Mouse (Mus musculus): ENCODE measurements around the gene Rnf157. TPM values are rescaled to one million over a fixed set of nuclear protein-coding genes. Genes with fewer than 3 reads are reported as not detected.
A peak's percentile ranks its signal among the peaks of the same experiment; 100 is the strongest.

Rnf157 gene
- total RNA-seq, 2 experiments from 2014 or later = 200 to 207 TPM

GRCm38 (mm10) chr11:116332232-116332982, 80.4 kb downstream of the Rnf157 start:
- DNase-seq (ENCODE audit: extremely low spot score in 1 of 2, low spot score in 2 of 2) = peak in 1 of 2 experiments; percentile 78
- intact Hi-C loops (cut with DNase I) = no loop called here

GRCm38 (mm10) chr11:116330211-116330518, 82.7 kb downstream of the Rnf157 start:
- intact Hi-C loops (cut with DNase I) = no loop called here
- no peak for DNase-seq (ENCODE audit: extremely low spot score in 1 of 2, low spot score in 2 of 2)

- intact Hi-C loops (cut with DNase I) = no loop called here
- peak in 1 of 2 experiments; percentile 74 for DNase-seq (ENCODE audit: extremely low spot score in 1 of 2, low spot score in 2 of 2)
These were observed 83.3 kb downstream of the Rnf157 start for GRCm38 (mm10) chr11:116329314-116330210.

DNA sequence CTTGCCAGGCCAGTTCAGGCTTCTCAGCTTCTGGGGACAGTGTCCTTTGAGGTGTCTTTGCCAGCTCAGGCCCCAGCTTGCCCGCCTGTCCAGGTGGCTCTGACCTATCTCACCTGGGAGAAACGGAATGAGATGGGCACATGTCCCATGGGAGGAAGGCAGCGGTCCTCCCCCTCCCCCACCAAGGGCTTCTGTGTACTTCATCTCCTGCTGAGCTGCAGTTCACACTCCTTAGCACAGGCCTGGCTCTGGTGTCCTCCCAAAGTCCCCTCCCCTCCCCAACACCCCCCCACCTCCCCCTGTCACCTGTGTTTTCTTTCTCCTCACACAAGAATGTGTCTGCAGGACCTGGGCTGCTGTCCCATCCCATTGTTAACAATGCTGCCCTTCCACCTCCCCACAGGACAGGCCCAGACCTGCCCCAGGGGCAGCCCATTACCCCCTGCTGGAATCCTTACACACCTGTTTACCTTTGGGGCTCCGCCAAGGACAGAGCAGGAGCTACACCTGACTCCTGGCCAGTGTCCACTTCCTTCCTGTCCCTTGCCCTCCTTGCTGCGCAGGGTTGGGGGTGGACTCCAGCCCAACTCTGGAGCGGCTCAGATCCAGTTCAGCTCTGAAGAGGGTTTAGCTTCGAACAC, 85.7 kb downstream of the Rnf157 start:
- peak in 1 of 2 experiments; percentile 34 for DNase-seq (ENCODE audit: extremely low spot score in 1 of 2, low spot score in 2 of 2)
- intact Hi-C loops (cut with DNase I) = no loop called here

DNA sequence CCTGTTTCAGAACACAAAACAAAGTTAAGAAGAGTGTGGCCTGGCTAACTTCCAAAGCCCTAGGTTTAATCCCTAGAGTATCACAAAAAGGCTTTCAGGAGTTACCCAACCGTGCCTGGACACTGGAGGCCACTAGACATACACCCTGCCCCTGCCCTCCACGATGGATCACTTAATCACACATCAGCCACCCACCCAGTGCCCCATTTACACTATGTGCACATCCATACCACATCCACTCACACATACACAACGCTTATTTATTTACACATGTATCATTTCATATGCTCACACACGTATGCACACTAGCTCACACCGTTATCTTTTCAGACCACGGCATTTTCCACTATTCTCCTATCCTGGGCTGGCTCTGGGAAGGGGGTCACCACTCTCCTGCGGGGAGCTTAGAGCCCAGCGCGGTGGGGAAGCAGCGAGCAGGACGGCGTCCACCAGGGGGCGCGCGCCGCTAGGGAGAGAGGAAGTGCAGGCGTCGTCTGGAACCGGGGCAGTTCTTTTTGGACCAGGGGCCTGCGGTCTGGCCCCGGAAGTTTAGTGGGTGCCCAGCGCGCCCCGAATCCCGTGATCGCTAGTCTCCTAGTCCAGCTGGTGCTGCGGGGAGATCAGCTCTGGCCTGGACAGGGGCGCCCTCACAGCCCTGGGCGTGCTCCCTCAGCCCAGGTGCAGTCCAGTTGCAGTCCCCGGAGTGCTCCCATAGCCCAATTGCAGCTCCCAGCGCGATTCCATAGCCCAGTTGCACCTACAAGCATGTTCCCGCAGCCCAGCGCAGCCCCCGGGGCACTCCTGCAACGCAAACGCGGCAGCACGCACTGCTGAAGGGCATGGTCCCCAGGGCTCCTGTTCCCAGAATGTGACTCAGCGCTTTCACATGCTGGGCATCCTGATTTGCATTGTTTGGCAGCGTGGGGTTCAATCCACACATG, 93.8 kb downstream of the Rnf157 start:
- DNase-seq (ENCODE audit: extremely low spot score in 1 of 2, low spot score in 2 of 2) = peak; percentile 68 to 92
- intact Hi-C loops (cut with DNase I) = loop anchor here (1.0 to 5.0 kb wide), 2 partner anchors 127 to 143 kb away; no protein-coding TSS in a partner anchor

DNA sequence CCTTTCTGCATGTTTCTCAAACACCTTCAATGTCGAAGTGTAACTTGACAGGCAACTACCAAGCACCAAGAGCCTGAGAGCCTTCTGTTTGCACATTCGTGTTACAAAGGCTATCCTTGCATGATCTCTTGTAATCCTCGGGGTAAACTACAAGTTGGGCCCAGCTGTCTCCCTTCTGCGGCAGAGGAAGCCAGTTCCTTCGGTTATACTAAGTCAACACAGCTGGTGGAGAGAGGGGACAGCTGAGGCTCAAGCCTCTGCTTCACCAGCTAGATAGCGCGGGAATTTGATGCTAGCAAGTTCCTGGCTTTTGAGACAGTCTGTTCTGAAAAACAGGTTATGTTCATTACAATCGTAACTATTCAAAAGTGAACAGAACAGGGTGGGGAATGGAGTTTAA, 100.5 kb downstream of the Rnf157 start:
- DNase-seq (ENCODE audit: extremely low spot score in 1 of 2, low spot score in 2 of 2) = peak in 1 of 2 experiments; percentile 17
- intact Hi-C loops (cut with DNase I) = no loop called here

- DNase-seq (ENCODE audit: extremely low spot score in 1 of 2, low spot score in 2 of 2) = peak; percentile 47 to 55
These were observed 101.7 kb downstream of the Rnf157 start for GRCm38 (mm10) chr11:116311169-116311568.

DNA sequence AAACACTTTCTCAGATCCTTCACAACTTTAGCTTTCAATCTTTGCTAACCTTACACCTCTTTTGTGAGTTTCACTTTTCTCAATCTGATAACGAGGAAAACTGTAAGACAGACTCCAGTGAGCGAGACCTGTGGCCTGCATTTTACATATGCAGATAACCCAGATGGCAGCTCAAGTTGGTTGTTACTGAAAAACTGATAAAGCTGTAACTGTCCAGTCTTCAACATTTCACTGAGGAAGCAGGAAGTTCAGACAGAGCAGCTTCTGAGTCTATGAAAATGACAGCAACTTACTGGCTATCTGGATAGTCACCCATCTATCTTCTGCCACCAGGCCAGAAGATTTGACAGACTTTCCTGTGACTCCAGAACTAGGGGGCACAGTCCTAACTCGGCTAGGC, 103.2 kb downstream of the Rnf157 start:
- DNase-seq (ENCODE audit: extremely low spot score in 1 of 2, low spot score in 2 of 2) = no peak
- intact Hi-C loops (cut with DNase I) = no loop called here

More at GRCm38 (mm10) chr11:116311169-116311568, 101.7 kb downstream of the Rnf157 start:
- intact Hi-C loops (cut with DNase I) = no loop called here

DNA sequence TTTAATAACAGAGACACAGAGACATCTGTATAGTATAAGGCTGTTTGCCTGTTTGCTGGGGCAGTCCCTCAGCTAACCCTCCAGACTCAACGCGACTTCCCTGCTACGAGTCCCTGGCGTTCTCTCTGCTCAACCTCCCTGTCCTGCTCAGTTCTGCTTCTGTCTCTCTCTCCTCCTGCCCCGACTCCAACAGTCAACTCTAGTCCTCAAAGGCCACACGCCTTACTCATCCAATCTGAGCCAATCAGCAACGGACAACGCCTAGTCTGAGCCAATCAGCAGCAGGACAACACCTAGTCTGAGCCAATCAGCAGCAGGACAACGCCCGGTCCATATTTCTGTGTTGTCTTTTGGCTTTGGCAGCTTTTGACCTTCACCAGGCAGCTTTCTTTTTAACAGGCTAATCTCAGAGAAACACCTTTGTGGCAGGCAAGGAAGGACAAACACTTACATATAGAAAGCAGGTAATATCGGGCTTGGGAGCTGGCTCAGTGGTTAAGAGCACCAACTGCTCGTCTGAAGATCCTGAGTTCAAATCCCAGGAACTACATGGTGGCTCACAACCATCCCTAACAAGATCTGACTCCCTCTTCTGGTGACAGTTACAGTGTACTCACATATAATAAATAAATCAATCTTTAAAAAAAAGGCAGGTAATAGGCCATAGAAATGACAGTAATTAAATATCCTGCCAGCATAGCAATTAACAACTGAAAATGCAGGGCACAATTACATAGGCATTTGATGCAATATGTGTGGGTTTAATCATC, 104.9 kb downstream of the Rnf157 start:
- peak in 1 of 2 experiments; percentile 17 for DNase-seq (ENCODE audit: extremely low spot score in 1 of 2, low spot score in 2 of 2)
- intact Hi-C loops (cut with DNase I) = no loop called here

- peak in 1 of 2 experiments; percentile 26 for DNase-seq (ENCODE audit: extremely low spot score in 1 of 2, low spot score in 2 of 2)
- intact Hi-C loops (cut with DNase I) = no loop called here
These were observed 105.7 kb downstream of the Rnf157 start, which contains the start of gene Exoc7 for GRCm38 (mm10) chr11:116307019-116307725. Exoc7 (minus strand) TSS chr11:116307233.

DNA sequence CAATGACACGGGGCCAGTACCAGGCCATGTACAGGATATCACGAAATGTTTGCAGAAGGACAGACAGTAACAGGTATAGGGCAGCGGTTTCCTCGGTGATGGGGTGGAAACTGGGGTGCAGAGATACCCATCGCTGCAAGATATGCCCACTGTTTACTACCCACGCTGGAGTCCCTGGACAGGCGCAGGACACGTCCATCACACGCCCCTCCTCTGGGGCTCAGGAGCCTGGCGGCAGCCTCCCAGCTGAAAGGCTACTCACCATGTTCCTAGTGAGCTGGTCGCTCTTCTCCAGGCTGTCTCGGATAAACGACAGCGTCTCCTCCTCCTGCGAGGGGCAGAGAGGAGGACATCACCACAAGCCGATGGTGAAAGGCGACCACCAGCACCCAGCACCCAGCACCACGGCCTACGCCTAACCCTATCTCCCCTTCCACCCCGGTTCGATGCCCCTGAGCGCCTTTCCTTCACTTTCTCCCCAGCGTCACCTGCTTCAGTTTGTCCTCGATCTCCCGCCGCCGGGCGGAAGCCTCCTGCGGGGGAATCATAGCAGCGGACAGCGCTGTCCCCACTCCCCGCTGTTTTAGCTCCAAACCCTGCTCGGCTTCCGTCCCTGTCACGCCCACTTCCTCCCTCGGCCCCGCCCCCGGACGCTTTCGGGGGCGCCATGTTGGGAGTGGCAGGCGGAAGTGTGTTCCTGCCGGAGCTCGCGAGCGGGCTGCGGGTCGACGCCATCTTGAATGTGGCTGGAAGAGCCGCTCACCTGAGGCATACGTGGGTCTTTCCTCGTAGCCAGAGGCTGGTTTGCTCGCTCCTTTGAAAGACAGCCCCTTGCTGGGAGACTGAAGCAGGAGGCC, 106.5 kb downstream of the Rnf157 start:
- intact Hi-C loops (cut with DNase I) = no loop called here
- peak; percentile 83 to 97 for DNase-seq (ENCODE audit: extremely low spot score in 1 of 2, low spot score in 2 of 2)

GRCm38 (mm10) chr11:116305423-116305822, 107.4 kb downstream of the Rnf157 start:
- DNase-seq (ENCODE audit: extremely low spot score in 1 of 2, low spot score in 2 of 2) = no peak
- intact Hi-C loops (cut with DNase I) = no loop called here

GRCm38 (mm10) chr11:116298621-116299020, 114.2 kb downstream of the Rnf157 start:
- peak in 1 of 2 experiments; percentile 14 for DNase-seq (ENCODE audit: extremely low spot score in 1 of 2, low spot score in 2 of 2)

GRCm38 (mm10) chr11:116298221-116298620, 114.6 kb downstream of the Rnf157 start:
- intact Hi-C loops (cut with DNase I) = no loop called here
- no peak for DNase-seq (ENCODE audit: extremely low spot score in 1 of 2, low spot score in 2 of 2)

More at GRCm38 (mm10) chr11:116298621-116299020, 114.2 kb downstream of the Rnf157 start:
- intact Hi-C loops (cut with DNase I) = no loop called here

GRCm38 (mm10) chr11:116297017-116297416, 115.8 kb downstream of the Rnf157 start:
- DNase-seq (ENCODE audit: extremely low spot score in 1 of 2, low spot score in 2 of 2) = peak in 1 of 2 experiments; percentile 14

DNA sequence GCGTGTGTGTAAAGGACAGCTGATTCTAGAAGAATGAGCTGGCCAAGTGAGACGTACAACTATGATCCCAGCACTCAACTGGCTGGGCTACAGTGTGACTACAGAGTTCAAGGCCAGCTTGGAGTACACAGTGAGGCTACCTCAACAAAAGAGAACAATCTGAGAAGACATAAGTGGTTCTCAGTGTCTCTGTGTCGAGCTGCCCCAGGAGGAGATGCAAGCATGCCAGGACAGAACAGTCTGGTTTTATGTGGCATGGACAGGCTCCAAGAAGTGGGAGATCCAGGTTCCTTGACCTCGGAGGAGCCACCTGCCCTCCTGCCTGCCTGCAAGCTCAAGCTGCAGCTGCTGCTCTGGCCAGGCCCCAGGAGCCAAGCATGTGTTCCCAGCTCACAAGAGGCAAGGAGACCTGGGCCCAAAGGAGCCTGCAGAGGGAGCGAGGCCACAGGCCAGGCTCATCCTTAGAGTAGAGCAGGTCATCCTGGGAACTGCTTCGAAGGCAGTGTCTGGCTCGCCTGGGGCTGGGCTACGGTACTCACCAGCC, 116.6 kb downstream of the Rnf157 start:
- DNase-seq (ENCODE audit: extremely low spot score in 1 of 2, low spot score in 2 of 2) = no peak
- intact Hi-C loops (cut with DNase I) = no loop called here

More at GRCm38 (mm10) chr11:116297017-116297416, 115.8 kb downstream of the Rnf157 start:
- intact Hi-C loops (cut with DNase I) = no loop called here

All from left cerebral cortex, postnatal 10 days (tissue).